Mouse (Mus musculus): ENCODE results near the gene Zfp697. TPM values are rescaled to one million over a fixed set of nuclear protein-coding genes. Genes with fewer than 3 reads are reported as not detected.
"Not testable (repeated sequence)": the region's sequence is repeated elsewhere in the genome, so short reads cannot be mapped to it uniquely, and the experiment has no call there.

Zfp697 gene
- polyA plus RNA-seq, 1 experiment from 2014 or later = 28.9 TPM

- H3K4me2 ChIP-seq (ENCODE audit: low read depth, low read length) = peak overlapping the region; percentile 85
- H3K27ac ChIP-seq (ENCODE audit: low read depth, low read length) = no peak overlapping the region
- peak overlapping the region; percentile 94 for H3K4me3 ChIP-seq (ENCODE audit: low read depth, low read length)
- no peak for ATAC-seq (ENCODE audit: low read depth)
- peak overlapping the region; percentile 94 for H3K9ac ChIP-seq (replicated peaks; ENCODE audit: low read depth, low read length)
- 9% methylated on average over 17 of the region's 17 CpGs for WGBS
- H3K9me3 ChIP-seq (ENCODE audit: control insufficient read depth, low read length) = no peaks in the 10 kb centered on the region
- no peaks in the 10 kb centered on the region for H3K36me3 ChIP-seq (ENCODE audit: control insufficient read depth, insufficient read depth, low read length)
- H3K4me1 ChIP-seq (ENCODE audit: control insufficient read depth, insufficient read depth, low read length) = 0 out of 2 replicates have a peak, but pooled peaks cover 11% of the 10 kb centered on the region
- H3K27me3 ChIP-seq (ENCODE audit: control insufficient read depth, insufficient read depth, low read length) = no peaks in the 10 kb centered on the region
Observed at GRCm38 (mm10) chr3:98381677-98382245, 500 bp upstream of the Zfp697 start.

DNA sequence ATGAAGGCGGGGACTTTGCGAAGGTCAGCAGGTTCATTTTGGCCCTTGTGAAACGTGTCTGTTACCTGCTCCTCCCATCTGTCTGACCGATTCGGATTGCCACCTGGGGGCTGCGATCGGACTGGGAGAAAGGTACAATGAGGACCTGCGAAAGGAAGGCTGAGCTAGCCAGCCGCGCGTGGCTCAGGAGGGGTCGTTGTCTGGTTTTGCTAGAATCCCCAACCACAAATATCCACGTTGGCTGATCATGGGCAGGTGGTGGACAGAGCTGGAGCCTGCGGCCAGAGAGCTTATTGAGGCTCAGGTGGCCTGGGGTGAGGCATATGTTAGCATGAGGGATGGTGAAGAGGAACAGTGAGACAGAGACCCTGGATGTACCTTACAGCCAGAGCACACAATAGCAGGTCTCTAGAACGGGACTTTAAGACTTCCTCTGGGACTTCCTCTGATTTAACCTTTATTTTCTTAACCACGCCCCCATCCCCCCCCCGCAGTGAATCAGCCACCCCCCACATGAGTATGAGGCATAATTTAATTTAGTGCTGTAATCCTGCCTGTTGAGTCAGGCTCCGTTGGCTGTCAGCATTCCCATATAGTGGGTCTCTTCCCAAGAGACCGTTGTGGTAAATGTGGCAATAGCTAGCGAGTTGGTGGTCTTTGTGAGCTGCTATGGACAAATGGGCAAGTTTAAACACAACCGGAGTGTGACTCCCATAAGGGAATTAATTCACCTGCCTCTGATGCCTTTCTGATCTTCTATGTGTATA is 946 bp downstream of the Zfp697 start:
- 0 out of 2 replicates have a peak, but pooled peaks cover 11% of the 10 kb centered on the region for H3K4me1 ChIP-seq (ENCODE audit: control insufficient read depth, insufficient read depth, low read length)
- peak overlapping the region; percentile 94 for H3K9ac ChIP-seq (replicated peaks; ENCODE audit: low read depth, low read length)
- peak; percentile 53 for ATAC-seq (ENCODE audit: low read depth)

GRCm38 (mm10) chr3:98387086-98387485 is 4.8 kb downstream of the Zfp697 start:
- no peak overlapping the region for H3K4me3 ChIP-seq (ENCODE audit: low read depth, low read length)
- WGBS = 59% methylated on average over 4 of the region's 4 CpGs
- H3K9ac ChIP-seq (replicated peaks; ENCODE audit: low read depth, low read length) = no peak overlapping the region
- H3K36me3 ChIP-seq (ENCODE audit: control insufficient read depth, insufficient read depth, low read length) = no peaks in the 10 kb centered on the region
- no peak for ATAC-seq (ENCODE audit: low read depth)
- H3K9me3 ChIP-seq (ENCODE audit: control insufficient read depth, low read length) = no peaks in the 10 kb centered on the region
- H3K27ac ChIP-seq (ENCODE audit: low read depth, low read length) = no peak overlapping the region
- no peak overlapping the region for H3K4me2 ChIP-seq (ENCODE audit: low read depth, low read length)
- no peaks in the 10 kb centered on the region for H3K27me3 ChIP-seq (ENCODE audit: control insufficient read depth, insufficient read depth, low read length)
- H3K4me1 ChIP-seq (ENCODE audit: control insufficient read depth, insufficient read depth, low read length) = 0 out of 2 replicates have a peak, but pooled peaks cover 11% of the 10 kb centered on the region

More for the DNA sequence above, 946 bp downstream of the Zfp697 start:
- no peaks in the 10 kb centered on the region for H3K27me3 ChIP-seq (ENCODE audit: control insufficient read depth, insufficient read depth, low read length)
- no peaks in the 10 kb centered on the region for H3K9me3 ChIP-seq (ENCODE audit: control insufficient read depth, low read length)
- 4% methylated on average over 21 of the region's 21 CpGs for WGBS
- H3K4me2 ChIP-seq (ENCODE audit: low read depth, low read length) = peak overlapping the region; percentile 85
- H3K4me3 ChIP-seq (ENCODE audit: low read depth, low read length) = peak overlapping the region; percentile 94
- H3K36me3 ChIP-seq (ENCODE audit: control insufficient read depth, insufficient read depth, low read length) = no peaks in the 10 kb centered on the region
- H3K27ac ChIP-seq (ENCODE audit: low read depth, low read length) = peak overlapping the region; percentile 91

DNA sequence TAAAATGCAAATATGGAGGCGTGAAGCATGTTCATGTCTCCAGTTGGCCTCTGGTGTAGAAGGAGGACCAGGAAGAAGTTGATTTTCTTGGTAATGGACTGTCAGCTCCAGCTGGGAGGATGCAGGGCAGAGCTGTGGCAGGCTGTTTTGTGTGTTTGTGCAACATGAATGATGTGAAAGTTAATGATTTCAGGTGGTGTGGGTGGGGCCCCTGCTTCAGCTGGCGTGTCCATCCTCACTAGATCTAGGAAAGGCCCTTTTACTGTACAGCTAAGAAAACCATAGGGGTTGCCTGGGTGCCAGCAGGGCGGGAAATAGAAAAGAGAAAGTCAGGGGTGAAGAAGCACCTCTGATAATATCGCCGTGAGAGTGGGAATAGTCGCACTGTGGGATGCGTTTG is 5.5 kb downstream of the Zfp697 start:
- Histone ChIP-seq H3K27ac (ENCODE audit: low read depth, low read length) (no peak overlapping the region), H3K4me3 (ENCODE audit: low read depth, low read length) (no peak overlapping the region), H3K36me3 (ENCODE audit: control insufficient read depth, insufficient read depth, low read length) (no peaks in the 10 kb centered on the region), H3K4me2 (ENCODE audit: low read depth, low read length) (no peak overlapping the region), H3K27me3 (ENCODE audit: control insufficient read depth, insufficient read depth, low read length) (no peaks in the 10 kb centered on the region), H3K9ac (replicated peaks; ENCODE audit: low read depth, low read length) (no peak overlapping the region), H3K4me1 (ENCODE audit: control insufficient read depth, insufficient read depth, low read length) (0 out of 2 replicates have a peak, but pooled peaks cover 11% of the 10 kb centered on the region), H3K9me3 (ENCODE audit: control insufficient read depth, low read length) (no peaks in the 10 kb centered on the region)
- 82% methylated on average over 7 of the region's 7 CpGs for WGBS
- no peak for ATAC-seq (ENCODE audit: low read depth)

- ATAC-seq (ENCODE audit: low read depth) = no peak
- 62% methylated on average over 3 of the region's 3 CpGs for WGBS
- Histone ChIP-seq H3K27me3 (ENCODE audit: control insufficient read depth, insufficient read depth, low read length) (no peaks in the 10 kb centered on the region), H3K4me1 (ENCODE audit: control insufficient read depth, insufficient read depth, low read length) (0 out of 2 replicates have a peak, but pooled peaks cover 5% of the 10 kb centered on the region), H3K27ac (ENCODE audit: low read depth, low read length) (no peak overlapping the region), H3K4me3 (ENCODE audit: low read depth, low read length) (no peak overlapping the region), H3K9ac (replicated peaks; ENCODE audit: low read depth, low read length) (no peak overlapping the region), H3K36me3 (ENCODE audit: control insufficient read depth, insufficient read depth, low read length) (no peaks in the 10 kb centered on the region), H3K4me2 (ENCODE audit: low read depth, low read length) (no peak overlapping the region), H3K9me3 (ENCODE audit: control insufficient read depth, low read length) (no peaks in the 10 kb centered on the region)
Observed at GRCm38 (mm10) chr3:98389305-98389704, 7.0 kb downstream of the Zfp697 start.

- ATAC-seq (ENCODE audit: low read depth) = peak; percentile 34; the same call in 1 of the 2 replicates
- WGBS = 94% methylated on average over 8 of the region's 9 CpGs
- H3K36me3 ChIP-seq (ENCODE audit: control insufficient read depth, insufficient read depth, low read length); H3K27me3 ChIP-seq (ENCODE audit: control insufficient read depth, insufficient read depth, low read length); H3K4me2 ChIP-seq (ENCODE audit: low read depth, low read length); H3K27ac ChIP-seq (ENCODE audit: low read depth, low read length); H3K9me3 ChIP-seq (ENCODE audit: control insufficient read depth, low read length); H3K4me3 ChIP-seq (ENCODE audit: low read depth, low read length); H3K9ac ChIP-seq (replicated peaks; ENCODE audit: low read depth, low read length); H3K4me1 ChIP-seq (ENCODE audit: control insufficient read depth, insufficient read depth, low read length): not testable (repeated sequence)
Observed at GRCm38 (mm10) chr3:98404268-98404895, 22.1 kb downstream of the Zfp697 start.

GRCm38 (mm10) chr3:98405877-98406276 is 23.6 kb downstream of the Zfp697 start:
- H3K9me3 ChIP-seq (ENCODE audit: control insufficient read depth, low read length); H3K27me3 ChIP-seq (ENCODE audit: control insufficient read depth, insufficient read depth, low read length); H3K36me3 ChIP-seq (ENCODE audit: control insufficient read depth, insufficient read depth, low read length); H3K27ac ChIP-seq (ENCODE audit: low read depth, low read length); H3K4me2 ChIP-seq (ENCODE audit: low read depth, low read length); H3K9ac ChIP-seq (replicated peaks; ENCODE audit: low read depth, low read length); H3K4me3 ChIP-seq (ENCODE audit: low read depth, low read length); H3K4me1 ChIP-seq (ENCODE audit: control insufficient read depth, insufficient read depth, low read length): not testable (repeated sequence)
- 78% methylated on average over 4 of the region's 6 CpGs for WGBS
- 0 out of 2 replicates have a peak, but pooled peaks have one; percentile 12 for ATAC-seq (ENCODE audit: low read depth)

DNA sequence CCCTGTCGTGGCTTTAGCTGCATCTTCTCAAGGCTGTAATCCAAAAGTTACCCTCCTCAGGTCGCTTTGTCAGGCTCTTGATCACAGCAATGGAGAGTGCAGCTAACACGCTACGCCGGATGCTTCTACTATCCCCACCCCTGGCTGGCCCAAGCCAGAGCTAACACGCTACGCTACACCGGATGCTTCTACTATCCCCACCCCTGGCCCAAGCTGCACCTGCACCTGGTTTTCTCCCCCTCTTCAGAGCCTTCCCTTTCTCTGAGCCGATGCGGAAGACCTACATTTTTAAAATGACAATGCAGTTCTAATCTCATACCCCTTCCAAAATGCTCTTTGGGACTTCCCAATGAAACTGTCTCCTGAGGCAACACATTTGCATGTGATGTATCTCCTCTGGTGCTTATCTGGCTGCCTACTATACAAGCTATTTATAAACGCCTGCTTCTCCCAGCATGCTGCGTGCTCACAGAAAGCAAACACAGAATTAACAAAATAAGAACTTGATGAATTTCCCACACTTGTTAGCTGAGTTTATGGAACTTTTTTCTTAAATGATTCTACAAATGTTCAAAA is 24.4 kb downstream of the Zfp697 start:
- ATAC-seq (ENCODE audit: low read depth); H3K27ac ChIP-seq (ENCODE audit: low read depth, low read length); H3K9me3 ChIP-seq (ENCODE audit: control insufficient read depth, low read length); H3K4me2 ChIP-seq (ENCODE audit: low read depth, low read length); H3K27me3 ChIP-seq (ENCODE audit: control insufficient read depth, insufficient read depth, low read length); H3K4me1 ChIP-seq (ENCODE audit: control insufficient read depth, insufficient read depth, low read length); H3K36me3 ChIP-seq (ENCODE audit: control insufficient read depth, insufficient read depth, low read length); H3K9ac ChIP-seq (replicated peaks; ENCODE audit: low read depth, low read length); H3K4me3 ChIP-seq (ENCODE audit: low read depth, low read length): not testable (repeated sequence)
- 63% methylated on average over 12 of the region's 12 CpGs for WGBS

Measured in neural tube, embryonic 14.5 days (tissue).